Mouse (Mus musculus) liver, adult 2 months (tissue): Measurements from ENCODE around the gene Pidd1. TPM values are rescaled to one million over a fixed set of nuclear protein-coding genes. Genes with fewer than 3 reads are reported as not detected.
A peak's percentile ranks its signal among the peaks of the same experiment; 100 is the strongest.

Source experiments
- DNase-seq: peaks from one replicate; pipeline ENCODE4 v3.0.0-alpha.2; 2011; ENCODE audit warnings: low read depth, low spot score; ENCODE audit errors: extremely low read depth
- H3K27ac ChIP-seq: fragments of 200-500 bp; replicated peaks from 2 replicates; pipeline ENCODE4 v1.5.1; 2012; ENCODE audit warnings: low read depth, mild to moderate bottlenecking, control low read depth, inconsistent platforms, low read length; ENCODE audit not compliant: insufficient read depth
- H3K27me3 ChIP-seq: fragments of 200-500 bp; 2 replicates; pipeline ENCODE4 v1.6.1; 2012; ENCODE audit warnings: mild to moderate bottlenecking, moderate library complexity, low read length, inconsistent platforms; ENCODE audit not compliant: control insufficient read depth, insufficient read depth
- H3K36me3 ChIP-seq: fragments of 200-500 bp; 2 replicates; pipeline ENCODE4 v1.6.1; 2012; ENCODE audit warnings: low read length, inconsistent platforms; ENCODE audit not compliant: control insufficient read depth, insufficient read depth
- H3K4me1 ChIP-seq: fragments of 200-500 bp; 2 replicates; pipeline ENCODE4 v1.6.1; 2011; ENCODE audit warnings: low read length; ENCODE audit not compliant: control insufficient read depth, insufficient read depth
- H3K4me3 ChIP-seq: fragments of 200-500 bp; 2 replicates; pipeline ENCODE4 v1.5.1; 2011; ENCODE audit warnings: low read depth, mild to moderate bottlenecking, control low read depth, low read length, moderate library complexity; ENCODE audit not compliant: insufficient read depth
- H3K79me2 ChIP-seq: fragments of 200-500 bp; 2 replicates; pipeline ENCODE4 v1.6.1; 2012; ENCODE audit warnings: inconsistent platforms, mild to moderate bottlenecking, low read length, moderate library complexity; ENCODE audit not compliant: control insufficient read depth, insufficient read depth
- H3K9ac ChIP-seq: fragments of 200-500 bp; 2 replicates; pipeline ENCODE4 v1.6.1; 2012; ENCODE audit warnings: low read depth, mild to moderate bottlenecking, control low read depth, inconsistent platforms, low read length
- CTCF ChIP-seq: fragments of 200-500 bp; IDR thresholded peaks from 2 replicates; pipeline ENCODE4 v1.5.1; 2011; ENCODE audit warnings: low read depth, low read length, control low read depth
- POLR2A ChIP-seq: fragments of 200-500 bp; IDR thresholded peaks from 2 replicates; pipeline ENCODE4 v1.6.1; 2011; ENCODE audit warnings: low read length, control low read depth; ENCODE audit not compliant: insufficient read depth; ENCODE audit errors: extremely low read depth
- WGBS: fragments of 180-500 bp; shearing (Covaris S2); methylation state at CpG from one replicate; pipeline ENCODE4 v1.1.7; 2018; 5-methylcytosine and 5-hydroxymethylcytosine counted together
- polyA plus RNA-seq: library from polyadenylated mRNA; depleted of rRNA; stranded (reverse); fragments of >200 nt; gene quantifications from 2 replicates; pipeline ENCODE4 v1.2.3, GENCODE M21; 2012
- total RNA-seq: library from RNA; depleted of rRNA; stranded (reverse); fragments of >200 nt; gene quantifications from 2 replicates; pipeline ENCODE4 v1.2.3, GENCODE M21; 2014

Pidd1 gene
- total and polyA plus RNA-seq, 2 experiments = 0.37 to 4.7 TPM

- WGBS = 20% methylated on average over 10 of the region's 10 CpGs
- no peak overlapping the region for H3K27ac ChIP-seq
- H3K4me1 ChIP-seq = peaks cover 18% of the 10 kb centered on the region
- H3K4me3 ChIP-seq = no peak overlapping the region
- no peak overlapping the region for H3K9ac ChIP-seq
- peaks cover 3% of the 10 kb centered on the region; the same call in 1 of the 2 replicates for H3K36me3 ChIP-seq
- TF ChIP-seq CTCF (peak; percentile 99), POLR2A (no peak)
- peak; percentile 61 for DNase-seq
- no peaks in the 10 kb centered on the region for H3K27me3 ChIP-seq
- peaks cover 29% of the 10 kb centered on the region for H3K79me2 ChIP-seq
These were observed 37.1 kb upstream of the Pidd1 start for GRCm38 (mm10) chr7:141480842-141481497.

- no peaks in the 10 kb centered on the region for H3K27me3 ChIP-seq
- H3K27ac ChIP-seq = 0 out of 2 replicates have a peak overlapping the region, but pooled peaks have one; percentile 92
- DNase-seq = no peak
- H3K9ac ChIP-seq = 0 out of 2 replicates have a peak overlapping the region, but pooled peaks have one; percentile 6
- peaks cover 39% of the 10 kb centered on the region for H3K79me2 ChIP-seq
- no peak overlapping the region for H3K4me3 ChIP-seq
- H3K4me1 ChIP-seq = peaks cover 30% of the 10 kb centered on the region
- 55% methylated on average over 5 of the region's 5 CpGs for WGBS
- no peaks in the 10 kb centered on the region for H3K36me3 ChIP-seq
- no peak for TF ChIP-seq POLR2A
- TF ChIP-seq CTCF = no peak
These were observed 34.5 kb upstream of the Pidd1 start for GRCm38 (mm10) chr7:141478270-141478748.

DNA sequence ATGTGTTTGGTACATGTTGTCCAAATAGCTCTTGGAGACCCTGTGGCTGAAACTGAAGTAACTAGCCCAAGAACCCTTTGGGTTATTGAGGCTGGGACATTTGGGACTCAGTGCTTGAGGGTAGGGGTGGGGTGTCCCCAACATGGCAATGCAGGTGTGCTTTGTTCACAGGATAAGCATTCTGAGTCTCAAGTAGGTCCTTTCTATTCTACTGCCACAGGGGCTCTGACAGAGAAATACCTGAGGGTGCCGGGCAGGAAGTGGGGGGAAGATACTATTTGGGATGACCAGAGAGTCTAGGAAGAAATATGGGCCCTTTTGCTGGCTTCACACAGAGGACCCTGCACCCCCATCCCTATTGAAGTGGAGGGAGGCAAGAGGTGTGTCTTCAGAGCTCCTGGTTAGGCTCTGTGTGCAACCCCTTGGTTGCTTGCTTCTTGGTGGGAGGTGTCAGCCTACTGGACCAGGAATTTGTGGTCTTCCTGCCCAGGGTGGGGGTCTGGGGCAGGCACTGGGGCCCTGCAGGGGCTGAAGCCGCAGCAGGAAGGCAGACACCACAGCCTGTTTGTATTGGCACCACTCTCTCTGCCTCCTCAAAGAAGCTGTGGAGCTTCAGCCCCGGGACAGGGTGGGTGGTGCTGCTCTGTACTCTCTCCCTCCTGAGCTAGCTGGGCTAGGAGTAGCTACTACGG, 33.9 kb upstream of the Pidd1 start:
- peak overlapping the region; percentile 39 for H3K9ac ChIP-seq
- WGBS = 30% methylated on average over 4 of the region's 4 CpGs

GRCm38 (mm10) chr7:141476981-141477370, 33.2 kb upstream of the Pidd1 start:
- WGBS = under 1% methylated on average over 7 of the region's 7 CpGs

More for the DNA sequence above, 33.9 kb upstream of the Pidd1 start:
- Histone ChIP-seq H3K27me3 (no peaks in the 10 kb centered on the region), H3K36me3 (no peaks in the 10 kb centered on the region), H3K79me2 (peaks cover 37% of the 10 kb centered on the region), H3K4me3 (no peak overlapping the region), H3K27ac (peak overlapping the region; percentile 92), H3K4me1 (peaks cover 31% of the 10 kb centered on the region)
- no peak for DNase-seq
- no peak for TF ChIP-seq CTCF
- TF ChIP-seq POLR2A = no peak

GRCm38 (mm10) chr7:141476226-141476980, 32.6 kb upstream of the Pidd1 start:
- Histone ChIP-seq H3K36me3 (peaks cover 4% of the 10 kb centered on the region; the same call in 1 of the 2 replicates), H3K27me3 (no peaks in the 10 kb centered on the region), H3K4me1 (peaks cover 28% of the 10 kb centered on the region), H3K9ac (peak overlapping the region; percentile 92), H3K27ac (peak overlapping the region; percentile 92), H3K79me2 (peaks cover 26% of the 10 kb centered on the region; the same call in 1 of the 2 replicates), H3K4me3 (peak overlapping the region; percentile 83)
- TF ChIP-seq CTCF (peak; percentile 24; the same call in 1 of the 2 replicates), POLR2A (peak; percentile 62)
- 0% methylated on average over 17 of the region's 17 CpGs for WGBS
- peak; percentile 91 for DNase-seq

More at GRCm38 (mm10) chr7:141476981-141477370, 33.2 kb upstream of the Pidd1 start:
- no peak for DNase-seq
- Histone ChIP-seq H3K27me3 (no peaks in the 10 kb centered on the region), H3K36me3 (peaks cover 3% of the 10 kb centered on the region; the same call in 1 of the 2 replicates), H3K4me1 (peaks cover 31% of the 10 kb centered on the region), H3K9ac (peak overlapping the region; percentile 39), H3K79me2 (peaks cover 30% of the 10 kb centered on the region), H3K4me3 (peak overlapping the region; percentile 83), H3K27ac (peak overlapping the region; percentile 92)
- TF ChIP-seq CTCF = no peak
- no peak for TF ChIP-seq POLR2A
